9 mouse cellular contexts compared by ENCODE assay signal in the genomic region with DNA sequence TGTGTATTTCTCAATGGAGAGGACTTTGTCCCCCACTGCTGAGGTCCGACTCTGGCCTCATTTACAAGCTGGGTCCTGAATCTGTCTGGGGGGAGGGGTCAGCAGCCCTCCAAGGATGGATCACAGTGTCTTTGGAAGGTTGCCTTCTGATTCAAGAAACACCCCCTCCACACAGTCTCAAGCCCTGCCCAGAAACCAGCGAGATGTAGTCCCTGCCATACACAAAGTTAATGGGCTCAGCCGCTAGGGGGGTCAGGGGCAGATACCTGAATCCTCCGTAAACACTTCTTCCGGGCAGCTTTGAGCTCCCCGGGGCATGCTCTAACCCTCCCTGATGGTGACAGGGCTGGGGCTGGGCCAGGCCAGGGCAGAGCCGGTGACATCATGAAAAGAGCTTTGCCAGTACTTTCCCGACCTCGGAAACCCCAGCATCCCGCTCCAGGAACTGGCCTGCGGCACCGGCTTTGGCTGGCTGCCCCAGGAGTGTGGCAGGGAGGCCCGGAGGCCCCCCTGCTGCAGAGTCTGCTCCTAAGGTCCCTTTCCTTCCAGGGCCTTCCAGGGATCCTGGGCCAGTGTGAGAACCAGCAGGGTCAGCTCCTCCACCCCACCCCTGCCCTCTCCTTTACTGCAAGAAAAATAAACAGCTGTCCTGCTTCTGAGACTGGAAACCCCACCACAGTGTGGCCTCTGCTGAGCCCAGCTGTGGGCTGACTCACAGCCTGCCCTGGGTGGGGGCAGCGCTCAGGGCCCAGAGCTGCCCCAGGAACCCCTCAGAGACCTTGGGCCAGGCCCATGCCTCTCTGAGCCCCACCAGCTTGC. TPM values are rescaled to one million over a fixed set of nuclear protein-coding genes. Genes with fewer than 3 reads are reported as not detected.
DNase-seq lines count a peak whose midpoint lies in the region; ATAC-seq lines count a peak whose summit lies in the region.
"Had no signal": no experiment of that assay in that cellular context is flagged by ENCODE, and none has a peak within 500 bp of the region (broad histone marks: within the 10 kb centered on the region; RNA-seq: fewer than 3 reads in every experiment).

No protein-coding gene starts in this region.

- H3K36me3 ChIP-seq in forebrain, embryonic 14.5 days (ENCODE audit: control insufficient read depth, insufficient read depth, low read length): no peaks in the 10 kb centered on the region
- H3K36me3 ChIP-seq in stomach, embryonic 16.5 days (ENCODE audit: control insufficient read depth, insufficient read depth, low read length): no peaks in the 10 kb centered on the region

- no peak overlapping the region; the same call in 1 of the 2 replicates for H3K9ac ChIP-seq in forebrain, embryonic 14.5 days (ENCODE audit: low read length)
- no peak overlapping the region; the same call in 1 of the 2 replicates for H3K9ac ChIP-seq in stomach, embryonic 16.5 days (ENCODE audit: low read length)

- 5% methylated on average over 14 of the region's 14 CpGs for WGBS in forebrain, embryonic 14.5 days
- 5% methylated on average over 14 of the region's 14 CpGs for WGBS in stomach, embryonic 16.5 days

- DNase-seq in Muller cell, postnatal 12 days (ENCODE audit: inconsistent ontology term): peak; percentile 91
- peak; percentile 50 for DNase-seq in forebrain, embryonic 14.5 days (ENCODE audit: low spot score)
- DNase-seq in heart, postnatal 25 days (ENCODE audit: low spot score): peak; percentile 66
- DNase-seq in kidney, postnatal 36 days: peak; percentile 76 to 84
- DNase-seq in lung, postnatal 36 days: peak; percentile 68

- no peaks in the 10 kb centered on the region for H3K27me3 ChIP-seq in forebrain, embryonic 14.5 days (replicated peaks; ENCODE audit: control insufficient read depth, insufficient read depth, low read length)
- no peaks in the 10 kb centered on the region for H3K27me3 ChIP-seq in stomach, embryonic 16.5 days (ENCODE audit: control insufficient read depth, insufficient read depth, low read length)

- peaks cover 10% of the 10 kb centered on the region for H3K4me1 ChIP-seq in forebrain, embryonic 14.5 days (ENCODE audit: control insufficient read depth, insufficient read depth, low read length)
- H3K4me1 ChIP-seq in stomach, embryonic 16.5 days (ENCODE audit: control insufficient read depth, insufficient read depth, low read length): peaks cover 11% of the 10 kb centered on the region

- no peak overlapping the region for H3K27ac ChIP-seq in forebrain, embryonic 14.5 days (ENCODE audit: low read depth, low read length)
- no peak overlapping the region for H3K27ac ChIP-seq in stomach, embryonic 16.5 days (ENCODE audit: low read length)

- ATAC-seq in cerebellum, adult (ENCODE audit: insufficient number of reproducible peaks, low FRiP score, low TSS enrichment): peak; percentile 56; the same call in 1 of the 2 replicates
- peak; percentile 46; the same call in 1 of the 2 replicates for ATAC-seq in forebrain, embryonic 14.5 days
- ATAC-seq in stomach, embryonic 16.5 days (ENCODE audit: insufficient read depth, low FRiP score): peak; percentile 67
- ATAC-seq in megakaryocyte, adult 5-6 weeks (ENCODE audit: poor library complexity, severe bottlenecking): no peak

- H3K4me2 ChIP-seq in forebrain, embryonic 14.5 days (ENCODE audit: low read length): peak overlapping the region; percentile 12; the same call in 1 of the 2 replicates
- peak overlapping the region; percentile 22 for H3K4me2 ChIP-seq in stomach, embryonic 16.5 days (ENCODE audit: low read depth, low read length)

- H3K9me3 ChIP-seq in forebrain, embryonic 14.5 days (replicated peaks; ENCODE audit: control insufficient read depth, low read length): no peaks in the 10 kb centered on the region
- no peaks in the 10 kb centered on the region for H3K9me3 ChIP-seq in stomach, embryonic 16.5 days (replicated peaks; ENCODE audit: control insufficient read depth, low read length)

- intact Hi-C loops in heart, postnatal 25 days (cut with DNase I): no loop called here

- H3K4me3 ChIP-seq in forebrain, embryonic 14.5 days (ENCODE audit: low read depth, low read length): no peak overlapping the region
- H3K4me3 ChIP-seq in stomach, embryonic 16.5 days (replicated peaks; ENCODE audit: low read length): no peak overlapping the region

RNA-seq across cellular contexts. Expression of a gene that starts 20.4 kb away (rescaled TPM):
- not detected in 2 replicates for polyA plus RNA-seq in forebrain, embryonic 14.5 days (2014; fragmentation: Nextera tagmentation; extraction: Ambion mirVana)
- total RNA-seq in heart, postnatal 25 days (2021): not detected
- polyA plus RNA-seq in stomach, embryonic 16.5 days (2015; fragmentation: Nextera tagmentation; extraction: Ambion mirVana): not detected in 2 replicates
- total RNA-seq in megakaryocyte, adult 5-6 weeks (2015): not detected in 2 replicates
- total RNA-seq in megakaryocyte, adult 5-6 weeks (2017): not detected in 2 replicates
- total RNA-seq: neutrophil, adult 5-6 weeks had no signal

RNA-seq across cellular contexts. Expression of a gene that starts 58.9 kb away (rescaled TPM):
- 73.4 and 84.7 TPM in 2 replicates for polyA plus RNA-seq in forebrain, embryonic 14.5 days (2014; fragmentation: Nextera tagmentation; extraction: Ambion mirVana)
- total RNA-seq in heart, postnatal 25 days (2021): under 1 TPM; 0.13 to 0.17 TPM
- 3.4 and 4.8 TPM in 2 replicates for polyA plus RNA-seq in stomach, embryonic 16.5 days (2015; fragmentation: Nextera tagmentation; extraction: Ambion mirVana)
- not detected in 2 replicates for total RNA-seq in megakaryocyte, adult 5-6 weeks (2015)
- total RNA-seq in megakaryocyte, adult 5-6 weeks (2017): not detected in 2 replicates
- total RNA-seq: neutrophil, adult 5-6 weeks had no signal
